Mouse (Mus musculus) heart, embryonic 11.5 days (tissue): ENCODE measurements around the gene Megf8. TPM values are rescaled to one million over a fixed set of nuclear protein-coding genes. Genes with fewer than 3 reads are reported as not detected.
A peak's percentile ranks its signal among the peaks of the same experiment; 100 is the strongest.

Source experiments
- ATAC-seq: fragments of 200-750 bp; cut with Nextera tagmentation; replicated peaks from 2 replicates; pipeline ENCODE4 v1.8.0; 2017; ENCODE audit warnings: moderate library complexity; ENCODE audit not compliant: insufficient number of reproducible peaks, low FRiP score, low TSS enrichment
- H3K27ac ChIP-seq: fragments of 300-500 bp; sonication (generic); 2 replicates; pipeline ENCODE4 v1.5.1; 2014; ENCODE audit warnings: mild to moderate bottlenecking, low read depth, low read length
- H3K27me3 ChIP-seq: fragments of 300-500 bp; sonication (generic); 2 replicates; pipeline ENCODE4 v1.6.1; 2014; ENCODE audit warnings: mild to moderate bottlenecking, low read length, mixed read lengths; ENCODE audit not compliant: control insufficient read depth, insufficient read depth
- H3K36me3 ChIP-seq: fragments of 300-500 bp; sonication (generic); 2 replicates; pipeline ENCODE4 v1.6.1; 2014; ENCODE audit warnings: mild to moderate bottlenecking, low read length, moderate library complexity, mixed read lengths; ENCODE audit not compliant: control insufficient read depth, insufficient read depth
- H3K4me1 ChIP-seq: fragments of 300-500 bp; sonication (generic); 2 replicates; pipeline ENCODE4 v1.6.1; 2014; ENCODE audit warnings: low read length; ENCODE audit not compliant: control insufficient read depth, insufficient read depth
- H3K4me2 ChIP-seq: fragments of 300-500 bp; sonication (generic); 2 replicates; pipeline ENCODE4 v1.6.1; 2014; ENCODE audit warnings: mild to moderate bottlenecking, moderate library complexity
- H3K4me3 ChIP-seq: fragments of 300-500 bp; sonication (generic); 2 replicates; pipeline ENCODE4 v1.5.1; 2014; ENCODE audit warnings: low read depth, low read length
- H3K9ac ChIP-seq: fragments of 300-500 bp; sonication (generic); 2 replicates; pipeline ENCODE4 v1.6.1; 2014; ENCODE audit warnings: mild to moderate bottlenecking, low read depth, low read length, moderate library complexity
- H3K9me3 ChIP-seq: fragments of 300-500 bp; sonication (generic); replicated peaks from 2 replicates; pipeline ENCODE4 v1.6.1; 2016; ENCODE audit warnings: low read length; ENCODE audit not compliant: control insufficient read depth
- WGBS: fragments of 180-500 bp; shearing (Covaris S2); extraction: QIAGEN DNeasy Blood & Tissue Kit; methylation state at CpG from one replicate; pipeline ENCODE4 v1.1.7; 2014; ENCODE audit not compliant: insufficient replicate concordance; 5-methylcytosine and 5-hydroxymethylcytosine counted together
- polyA plus RNA-seq: library from polyadenylated mRNA; unstranded; fragments of >200 nt; fragmentation: Nextera tagmentation; extraction: Ambion mirVana; gene quantifications from 2 replicates; pipeline ENCODE4 v1.2.1, GENCODE M21; 2014

Megf8 gene
- polyA plus RNA-seq, 1 experiment from 2014 or later = 6.2 TPM

GRCm38 (mm10) chr7:25290463-25290862 is 26.5 kb upstream of the Megf8 start:
- Histone ChIP-seq H3K27ac (no peak overlapping the region), H3K27me3 (no peaks in the 10 kb centered on the region), H3K36me3 (peaks cover 75% of the 10 kb centered on the region), H3K4me2 (no peak overlapping the region), H3K9ac (no peak overlapping the region), H3K4me3 (no peak overlapping the region), H3K9me3 (no peaks in the 10 kb centered on the region; the same call in 1 of the 2 replicates), H3K4me1 (peaks cover 9% of the 10 kb centered on the region)
- WGBS = 92% methylated on average over 1 of the region's 1 CpGs
- no peak for ATAC-seq

DNA sequence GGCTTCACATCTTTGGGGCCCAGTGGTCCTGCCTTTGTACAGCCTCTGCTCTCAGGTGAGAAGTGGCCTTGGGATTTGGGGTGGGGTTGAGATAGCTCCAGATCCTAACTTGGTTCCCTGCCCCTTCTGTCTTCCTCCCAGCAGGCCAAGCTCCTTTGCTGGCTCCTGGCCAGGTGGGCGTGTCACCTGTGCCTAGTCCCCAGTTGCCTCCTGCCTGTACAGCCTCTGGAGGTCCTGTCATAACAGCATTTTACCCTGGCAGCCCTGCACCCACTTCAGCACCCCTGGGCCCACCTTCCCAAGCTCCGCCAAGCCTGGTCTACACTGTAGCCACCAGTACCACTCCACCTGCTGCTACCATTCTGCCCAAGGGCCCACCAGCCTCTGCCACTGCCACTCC is 26.1 kb upstream of the Megf8 start:
- Histone ChIP-seq H3K9me3 (no peaks in the 10 kb centered on the region; the same call in 1 of the 2 replicates), H3K4me2 (no peak overlapping the region), H3K4me1 (peaks cover 9% of the 10 kb centered on the region), H3K9ac (no peak overlapping the region), H3K36me3 (peaks cover 72% of the 10 kb centered on the region), H3K27me3 (no peaks in the 10 kb centered on the region), H3K4me3 (no peak overlapping the region), H3K27ac (no peak overlapping the region)
- WGBS = 94% methylated on average over 2 of the region's 2 CpGs
- ATAC-seq = peak; percentile 8; the same call in 1 of the 2 replicates

GRCm38 (mm10) chr7:25292107-25292506 is 24.9 kb upstream of the Megf8 start:
- no peaks in the 10 kb centered on the region; the same call in 1 of the 2 replicates for H3K9me3 ChIP-seq
- no peaks in the 10 kb centered on the region for H3K27me3 ChIP-seq
- no peak overlapping the region for H3K4me2 ChIP-seq
- no peak overlapping the region for H3K4me3 ChIP-seq
- H3K27ac ChIP-seq = no peak overlapping the region
- H3K36me3 ChIP-seq = peaks cover 61% of the 10 kb centered on the region
- H3K4me1 ChIP-seq = peaks cover 18% of the 10 kb centered on the region
- 67% methylated on average over 7 of the region's 7 CpGs for WGBS
- H3K9ac ChIP-seq = no peak overlapping the region
- ATAC-seq = no peak

DNA sequence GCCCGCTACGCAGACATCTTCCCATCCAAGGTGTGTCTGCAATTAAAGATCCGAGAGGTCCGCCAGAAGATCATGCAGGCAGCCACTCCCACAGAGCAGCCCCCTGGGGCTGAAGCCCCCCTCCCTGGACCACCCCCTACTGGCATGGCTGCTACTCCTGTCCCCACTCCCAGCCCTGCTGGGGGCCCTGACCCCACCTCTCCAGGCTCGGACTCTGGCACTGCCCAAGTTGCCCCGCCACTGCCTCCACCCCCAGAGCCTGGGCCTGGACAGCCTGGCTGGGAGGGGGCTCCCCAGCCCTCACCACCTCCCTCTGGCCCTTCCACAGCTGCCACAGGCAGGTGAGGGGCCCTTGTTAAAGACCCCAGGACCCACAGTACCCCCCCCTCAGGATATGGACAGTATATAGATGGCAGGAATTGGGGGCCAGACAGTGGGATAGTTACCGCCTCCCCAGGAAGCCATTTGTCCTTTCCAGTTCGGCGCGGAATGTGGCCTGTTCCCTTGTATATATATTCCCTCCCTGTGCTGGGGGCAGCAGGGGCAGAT is 23.7 kb upstream of the Megf8 start:
- 80% methylated on average over 10 of the region's 10 CpGs for WGBS
- H3K9me3 ChIP-seq = no peaks in the 10 kb centered on the region; the same call in 1 of the 2 replicates
- 0 out of 2 replicates have a peak overlapping the region, but pooled peaks have one; percentile 43 for H3K9ac ChIP-seq
- no peak overlapping the region for H3K4me3 ChIP-seq
- peaks cover 51% of the 10 kb centered on the region for H3K36me3 ChIP-seq
- no peak for ATAC-seq
- no peaks in the 10 kb centered on the region for H3K27me3 ChIP-seq
- no peak overlapping the region for H3K4me2 ChIP-seq
- peak overlapping the region; percentile 41; the same call in 1 of the 2 replicates for H3K27ac ChIP-seq
- peaks cover 18% of the 10 kb centered on the region for H3K4me1 ChIP-seq

DNA sequence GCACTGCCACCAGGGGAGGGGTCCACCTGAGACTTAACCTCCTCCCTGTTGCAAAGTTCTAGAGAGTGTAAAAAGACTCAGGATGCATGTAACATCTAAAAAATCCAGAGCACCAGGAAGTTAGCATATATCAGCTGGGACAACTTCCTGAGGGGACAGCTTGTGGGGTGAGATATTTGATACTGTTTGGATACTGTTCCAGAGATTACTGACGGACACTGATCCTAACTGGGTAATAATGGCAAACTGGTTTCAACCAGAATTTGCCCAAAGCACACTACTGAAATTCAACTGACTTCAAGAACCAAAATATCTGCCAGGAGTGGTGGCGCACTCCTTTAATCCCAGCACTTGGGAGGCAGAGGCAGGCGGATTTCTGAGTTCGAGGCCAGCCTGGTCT is 22.5 kb upstream of the Megf8 start:
- H3K9me3 ChIP-seq = no peaks in the 10 kb centered on the region
- no peaks in the 10 kb centered on the region for H3K27me3 ChIP-seq
- peaks cover 38% of the 10 kb centered on the region for H3K36me3 ChIP-seq
- no peak overlapping the region for H3K9ac ChIP-seq
- WGBS = 86% methylated on average over 4 of the region's 4 CpGs
- no peak overlapping the region for H3K27ac ChIP-seq
- peaks cover 18% of the 10 kb centered on the region for H3K4me1 ChIP-seq
- no peak overlapping the region for H3K4me2 ChIP-seq
- no peak for ATAC-seq
- H3K4me3 ChIP-seq = no peak overlapping the region

DNA sequence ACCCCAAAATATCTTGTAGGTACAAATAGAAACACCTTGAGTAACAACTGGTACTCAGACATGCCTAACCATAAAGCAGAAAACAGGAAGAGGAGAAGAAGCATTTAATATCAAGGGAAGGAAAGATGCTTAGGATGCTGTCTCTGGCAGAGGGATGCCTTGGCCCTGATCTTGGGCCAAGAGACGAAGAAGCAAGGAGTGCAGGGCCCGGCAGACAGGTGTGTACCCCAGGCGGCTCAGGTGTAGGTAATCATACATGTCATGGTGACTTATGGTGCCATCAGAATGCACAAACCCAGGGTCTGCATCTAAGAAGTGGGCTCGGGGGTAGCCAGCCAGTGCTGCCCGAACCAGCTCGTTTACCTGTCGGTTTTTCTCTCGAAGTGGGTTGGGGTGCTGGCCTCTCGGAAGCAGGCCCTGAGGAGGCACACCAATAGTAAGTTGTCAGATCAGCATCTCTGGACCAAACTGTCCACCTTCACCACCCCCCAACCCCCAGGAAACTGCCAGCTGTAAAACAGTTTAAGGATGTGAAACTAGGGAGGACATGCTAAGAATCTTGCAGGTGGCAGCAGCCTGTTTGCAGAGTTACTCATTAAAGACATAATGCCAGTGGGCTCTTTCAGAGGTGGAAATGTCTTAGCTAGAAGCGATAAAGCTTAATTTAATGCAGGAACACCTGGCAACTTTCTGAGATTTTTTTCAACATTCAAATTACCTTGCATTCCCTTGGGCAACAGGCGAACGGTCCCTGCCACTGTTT is 21.8 kb upstream of the Megf8 start:
- no peaks in the 10 kb centered on the region for H3K27me3 ChIP-seq
- H3K4me1 ChIP-seq = peaks cover 18% of the 10 kb centered on the region
- H3K4me3 ChIP-seq = no peak overlapping the region
- H3K9me3 ChIP-seq = no peaks in the 10 kb centered on the region
- ATAC-seq = no peak
- WGBS = 86% methylated on average over 12 of the region's 12 CpGs
- H3K36me3 ChIP-seq = peaks cover 32% of the 10 kb centered on the region
- no peak overlapping the region for H3K27ac ChIP-seq
- no peak overlapping the region for H3K4me2 ChIP-seq
- H3K9ac ChIP-seq = no peak overlapping the region

- Histone ChIP-seq H3K27ac (peak overlapping the region; percentile 95), H3K36me3 (peaks cover 21% of the 10 kb centered on the region), H3K9me3 (no peaks in the 10 kb centered on the region), H3K9ac (peak overlapping the region; percentile 85), H3K4me3 (peak overlapping the region; percentile 83), H3K27me3 (no peaks in the 10 kb centered on the region), H3K4me1 (peaks cover 15% of the 10 kb centered on the region), H3K4me2 (peak overlapping the region; percentile 94)
- peak; percentile 20; the same call in 1 of the 2 replicates for ATAC-seq
- WGBS = 1% methylated on average over 21 of the region's 21 CpGs
Observed at GRCm38 (mm10) chr7:25296945-25297453, 20.0 kb upstream of the Megf8 start.

- H3K9me3 ChIP-seq = no peaks in the 10 kb centered on the region
- H3K4me1 ChIP-seq = peaks cover 15% of the 10 kb centered on the region
- H3K9ac ChIP-seq = peak within 1 kb of the TSS; percentile 85
- H3K27ac ChIP-seq = peak within 1 kb of the TSS; percentile 95
- peak; percentile 88 for ATAC-seq
- peaks cover 15% of the 10 kb centered on the region for H3K36me3 ChIP-seq
- H3K27me3 ChIP-seq = peaks cover 2% of the 10 kb centered on the region; the same call in 1 of the 2 replicates
- WGBS = under 1% methylated on average over 51 of the region's 52 CpGs
- peak within 1 kb of the TSS; percentile 94 for H3K4me2 ChIP-seq
- peak within 1 kb of the TSS; percentile 83 for H3K4me3 ChIP-seq
Observed at GRCm38 (mm10) chr7:25297454-25298325, 19.3 kb upstream of the Megf8 start, which contains the start of gene Pafah1b3. Gene Pafah1b3 (minus strand): TSS chr7:25297986.
